Mouse (Mus musculus) liver, embryonic 14.5 days (tissue): ENCODE measurements around the gene Spaca6. TPM values are rescaled to one million over a fixed set of nuclear protein-coding genes. Genes with fewer than 3 reads are reported as not detected.
A peak's percentile ranks its signal among the peaks of the same experiment; 100 is the strongest.

Experiments
- ATAC-seq: fragments of 200-750 bp; cut with Nextera tagmentation; 2 replicates; pipeline ENCODE4 v1.8.0; 2017; ENCODE audit warnings: moderate number of reproducible peaks, mild to moderate bottlenecking, moderate library complexity; ENCODE audit not compliant: insufficient read depth
- DNase-seq, 3 experiments: peaks; one replicate each; pipeline ENCODE4 v3.0.0-alpha.2; 2012 to 2013; ENCODE audit warnings: low read depth in 3 of 3, low spot score in 3 of 3
- H3K27ac ChIP-seq: fragments of 300-500 bp; sonication (generic); 2 replicates; pipeline ENCODE4 v1.5.1; 2014; ENCODE audit warnings: moderate library complexity, mild to moderate bottlenecking, control low read depth, inconsistent platforms
- H3K27me3 ChIP-seq: fragments of 300-500 bp; sonication (generic); 2 replicates; pipeline ENCODE4 v1.6.1; 2014; ENCODE audit warnings: mild to moderate bottlenecking, low read length, moderate library complexity; ENCODE audit not compliant: control insufficient read depth, insufficient read depth
- H3K36me3 ChIP-seq: fragments of 300-500 bp; sonication (generic); replicated peaks from 2 replicates; pipeline ENCODE4 v1.6.1; 2014; ENCODE audit warnings: low read depth; ENCODE audit not compliant: control insufficient read depth, insufficient read depth
- H3K4me1 ChIP-seq, 2 experiments: fragments of 200-500 bp in 1 of 2; fragments of 300-500 bp in 1 of 2; sonication (generic) in 1 of 2; replicated peaks; 2 replicates each; pipeline ENCODE4 v1.6.1; 2012 to 2014; ENCODE audit warnings: antibody characterized with exemption in 1 of 2, inconsistent platforms in 1 of 2, low read length in 1 of 2; ENCODE audit not compliant: control insufficient read depth in 2 of 2, insufficient read depth in 2 of 2
- H3K4me2 ChIP-seq: fragments of 300-500 bp; sonication (generic); 2 replicates; pipeline ENCODE4 v1.6.1; 2014; ENCODE audit warnings: low read depth, mild to moderate bottlenecking, control low read depth, moderate library complexity
- H3K4me3 ChIP-seq, 2 experiments: fragments of 200-500 bp in 1 of 2; fragments of 300-500 bp in 1 of 2; sonication (generic) in 1 of 2; 2 replicates each; pipeline ENCODE4 v1.5.1; 2012 to 2014; ENCODE audit warnings: low read depth in 2 of 2, low read length in 2 of 2, mild to moderate bottlenecking in 2 of 2, control low read depth in 1 of 2, inconsistent platforms in 1 of 2, moderate library complexity in 1 of 2; ENCODE audit not compliant: insufficient read depth in 1 of 2
- H3K9ac ChIP-seq: fragments of 300-500 bp; sonication (generic); replicated peaks from 2 replicates; pipeline ENCODE4 v1.6.1; 2014; ENCODE audit warnings: mild to moderate bottlenecking, control low read depth, moderate library complexity
- H3K9me3 ChIP-seq: fragments of 300-500 bp; sonication (generic); 2 replicates; pipeline ENCODE4 v1.6.1; 2016; ENCODE audit warnings: low read length, mixed read lengths; ENCODE audit not compliant: control insufficient read depth
- CTCF ChIP-seq: IDR thresholded peaks from 2 replicates; pipeline ENCODE4 v1.5.1; 2016; ENCODE audit warnings: antibody characterized with exemption, low read depth, control low read depth
- EP300 ChIP-seq: IDR thresholded peaks from 2 replicates; pipeline ENCODE4 v1.6.1; 2016; ENCODE audit warnings: antibody characterized with exemption, low read depth
- WGBS: fragments of 180-500 bp; shearing (Covaris S2); extraction: QIAGEN DNeasy Blood & Tissue Kit; methylation state at CpG from one replicate; pipeline ENCODE4 v1.1.7; 2014; ENCODE audit not compliant: insufficient replicate concordance; 5-methylcytosine and 5-hydroxymethylcytosine counted together
- polyA plus RNA-seq, 2 experiments: library from polyadenylated mRNA; depleted of rRNA in 1 of 2; stranded (reverse) in 1 of 2; unstranded in 1 of 2; fragments of >200 nt; fragmentation: Nextera tagmentation in 1 of 2; extraction: Ambion mirVana in 1 of 2; gene quantifications; 2 replicates each; pipeline versions ENCODE4 v1.2.1 to v1.2.3; 2012 to 2014

The Spaca6 gene
- polyA plus RNA-seq, 2 experiments = 2.1 to 7.0 TPM

- Histone ChIP-seq H3K9ac (no peak overlapping the region), H3K4me1 (peaks cover 0 to 3% of the 10 kb centered on the region in 2 experiments; a peak in 2 of 4 replicates), H3K36me3 (no peaks in the 10 kb centered on the region), H3K27ac (no peak overlapping the region), H3K4me2 (no peak overlapping the region), H3K27me3 (peaks cover 15% of the 10 kb centered on the region), H3K9me3 (no peaks in the 10 kb centered on the region), H3K4me3 (no peak overlapping the region)
- DNase-seq (no peak), ATAC-seq (no peak)
- no peak for TF ChIP-seq EP300
- no peak for TF ChIP-seq CTCF
- WGBS = 53% methylated on average over 6 of the region's 6 CpGs
Observed at GRCm38 (mm10) chr17:17823612-17824336, 3.2 kb upstream of the Spaca6 start.

- DNase-seq = no peak
- Histone ChIP-seq H3K4me1 (peaks cover 0 to 3% of the 10 kb centered on the region in 2 experiments; a peak in 2 of 4 replicates), H3K4me2 (peak overlapping the region; percentile 55), H3K27me3 (peaks cover 15% of the 10 kb centered on the region), H3K36me3 (no peaks in the 10 kb centered on the region), H3K27ac (no peak overlapping the region), H3K9ac (peak overlapping the region; percentile 6), H3K9me3 (no peaks in the 10 kb centered on the region), H3K4me3 (peak overlapping the region; percentile 47 to 52)
- 3% methylated on average over 20 of the region's 22 CpGs for WGBS
- peak; percentile 17; the same call in 1 of the 2 replicates for ATAC-seq
- no peak for TF ChIP-seq EP300
- TF ChIP-seq CTCF = no peak
Observed at GRCm38 (mm10) chr17:17825921-17826591, 902 bp upstream of the Spaca6 start.

- Histone ChIP-seq H3K4me3 (peak overlapping the region; percentile 52 to 69), H3K4me2 (peak overlapping the region; percentile 51), H3K9ac (no peak overlapping the region), H3K27ac (no peak overlapping the region), H3K9me3 (no peaks in the 10 kb centered on the region), H3K4me1 (peaks cover 0 to 3% of the 10 kb centered on the region in 2 experiments; a peak in 2 of 4 replicates), H3K27me3 (peaks cover 15% of the 10 kb centered on the region), H3K36me3 (no peaks in the 10 kb centered on the region)
- DNase-seq (no peak), ATAC-seq (peak; percentile 61)
- 2% methylated on average over 13 of the region's 13 CpGs for WGBS
- TF ChIP-seq CTCF = no peak
Observed at GRCm38 (mm10) chr17:17827658-17828190, 766 bp downstream of the Spaca6 start.

GRCm38 (mm10) chr17:17828191-17828981 lies 1.4 kb downstream of the Spaca6 start:
- H3K27ac ChIP-seq = no peak overlapping the region
- H3K27me3 ChIP-seq = peaks cover 15% of the 10 kb centered on the region
- H3K36me3 ChIP-seq = no peaks in the 10 kb centered on the region
- ATAC-seq (peak; percentile 11), DNase-seq (no peak)
- peak overlapping the region; percentile 52 to 69 for H3K4me3 ChIP-seq
- TF ChIP-seq EP300 (no peak), CTCF (no peak)
- no peaks in the 10 kb centered on the region for H3K9me3 ChIP-seq
- WGBS = 5% methylated on average over 12 of the region's 15 CpGs
- H3K4me1 ChIP-seq = peaks cover 0 to 3% of the 10 kb centered on the region in 2 experiments; a peak in 2 of 4 replicates
- peak overlapping the region; percentile 51 for H3K4me2 ChIP-seq
- no peak overlapping the region; the same call in 1 of the 2 replicates for H3K9ac ChIP-seq
